Mouse (Mus musculus) inflammation-experienced regulatory T-cells, adult 6 months (primary cell): Measurements from ENCODE around the gene Gm39115. TPM values are rescaled to one million over a fixed set of nuclear protein-coding genes. Genes with fewer than 3 reads are reported as not detected.
"Not testable (repeated sequence)": the region's sequence is repeated elsewhere in the genome, so short reads cannot be mapped to it uniquely, and the experiment has no call there.

Experiments used
- ATAC-seq: one replicate; pipeline ENCODE4 v1.8.0; 2017
- polyA plus RNA-seq, 3 experiments: library from polyadenylated mRNA; unstranded; fragments of 100-300 nt; shearing (Covaris generic); gene quantifications; one replicate each; pipeline ENCODE4 v1.2.1; 2017

Gm39115 gene
- polyA plus RNA-seq: not detected

DNA sequence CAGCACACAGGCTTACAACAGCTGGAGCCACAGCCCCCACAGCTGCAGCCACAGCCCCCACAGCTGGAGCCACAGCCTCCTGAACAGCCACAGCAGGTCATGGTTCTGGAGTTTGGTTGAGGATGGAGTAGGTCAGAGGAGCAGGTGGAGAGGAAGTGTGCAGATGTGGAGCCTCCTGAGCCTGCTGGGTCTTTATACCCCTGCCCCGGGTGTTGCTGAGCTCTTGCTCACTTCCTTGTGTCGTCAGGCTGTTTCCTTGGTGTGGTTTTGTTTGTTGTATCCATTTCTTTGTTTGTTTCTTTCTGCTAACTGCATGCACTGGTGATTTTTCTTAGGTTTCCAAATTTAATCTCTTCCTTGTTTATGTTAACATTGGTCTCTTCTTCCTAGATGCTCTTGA lies at the start of gene Gm39115:
Gm39115 (minus strand) TSS at position 101 of the 400 bp plus-strand sequence.
- not testable (repeated sequence) for ATAC-seq

- ATAC-seq: no peak
These were observed 45.2 kb upstream of the Gm39115 start for GRCm38 (mm10) chr7:142181021-142181420.

DNA sequence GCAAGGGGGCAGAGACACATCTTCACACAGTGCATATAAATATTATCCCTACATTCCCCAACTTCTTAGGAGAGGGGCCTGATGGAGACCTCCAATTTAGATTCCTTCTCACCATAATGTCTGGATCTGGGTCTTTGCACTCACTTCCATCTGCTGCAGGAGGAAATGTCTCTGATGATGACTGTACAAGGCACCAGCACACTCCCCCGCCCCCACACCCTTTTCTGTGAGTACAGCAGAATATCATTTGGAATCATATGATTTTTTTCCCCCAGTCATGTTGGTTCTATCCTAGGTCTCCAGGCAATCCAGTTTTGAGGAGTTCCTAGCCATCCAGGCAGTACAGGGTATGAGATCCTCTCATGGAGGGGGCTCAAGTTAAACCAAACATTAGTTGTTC lies 42.9 kb upstream of the Gm39115 start:
- no peak for ATAC-seq

DNA sequence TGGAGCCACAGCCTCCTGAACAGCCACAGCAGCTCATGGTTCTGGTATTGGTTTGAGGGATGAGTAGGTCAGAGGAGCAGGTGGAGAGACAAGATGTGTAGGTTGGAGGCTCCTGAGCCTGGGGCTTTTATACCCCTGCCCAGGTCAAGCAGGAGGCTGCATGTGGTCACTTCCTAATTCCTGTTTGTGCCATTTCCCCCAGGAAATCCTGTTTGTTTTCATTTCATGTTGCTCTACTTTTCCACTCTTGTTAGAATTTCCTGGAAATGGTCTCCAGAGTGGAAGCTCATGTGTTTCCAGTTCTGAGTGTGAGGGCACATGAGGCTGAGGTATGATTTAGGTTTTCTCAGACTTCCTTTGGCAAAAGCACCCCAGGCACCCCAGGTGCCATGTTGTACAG lies 40.1 kb upstream of the Gm39115 start, which contains the start of gene Krtap5-2:
Krtap5-2 (minus strand) TSS at position 101 of the 400 bp plus-strand sequence.
- ATAC-seq: not testable (repeated sequence)

DNA sequence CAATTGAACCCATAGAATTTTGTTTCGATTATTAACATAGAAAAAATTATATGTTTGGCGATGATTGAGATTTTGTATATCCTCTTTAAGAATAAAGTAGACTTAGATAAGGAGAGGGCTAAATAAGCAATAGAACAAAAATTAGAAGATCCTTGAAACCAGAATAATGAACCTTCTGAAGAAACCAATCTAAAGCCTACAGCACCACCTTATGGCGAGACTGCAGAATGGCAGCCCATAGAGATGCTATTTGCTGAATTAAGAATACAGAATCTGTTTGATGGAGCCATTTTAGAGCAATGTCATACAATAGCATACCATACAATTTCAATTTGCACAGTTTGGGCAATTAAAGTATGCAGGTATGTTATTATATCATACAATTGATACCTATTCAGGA lies 34.0 kb upstream of the Gm39115 start:
- no peak for ATAC-seq

GRCm38 (mm10) chr7:142165639-142166038 lies 29.8 kb upstream of the Gm39115 start, which contains the start of gene Gm4553:
Gm4553 (minus strand) TSS chr7:142165739.
- not testable (repeated sequence) for ATAC-seq

DNA sequence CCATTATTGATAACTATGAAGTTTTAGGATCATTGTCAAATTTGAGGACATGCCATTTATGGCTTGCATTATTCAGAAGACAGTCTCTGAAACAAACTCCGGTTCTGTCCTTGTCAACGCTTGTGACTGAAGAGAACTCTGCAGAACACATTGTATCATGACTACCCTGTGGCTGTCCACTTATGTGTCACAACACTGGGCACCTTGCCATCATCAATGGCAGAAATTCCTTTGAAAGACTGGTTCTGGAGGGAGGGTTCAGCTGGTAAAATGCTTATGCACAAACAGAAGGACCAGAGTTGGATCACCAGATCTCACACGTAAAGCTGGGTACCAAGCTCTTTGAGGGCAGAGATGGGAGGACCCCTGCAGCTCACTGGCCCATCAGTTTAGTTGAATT lies 23.5 kb upstream of the Gm39115 start:
- no peak for ATAC-seq

- not testable (repeated sequence) for ATAC-seq
These were observed 21.2 kb upstream of the Gm39115 start, which contains the start of gene Gm29735 for GRCm38 (mm10) chr7:142157013-142157412. Gm29735 (minus strand) TSS chr7:142157113.

DNA sequence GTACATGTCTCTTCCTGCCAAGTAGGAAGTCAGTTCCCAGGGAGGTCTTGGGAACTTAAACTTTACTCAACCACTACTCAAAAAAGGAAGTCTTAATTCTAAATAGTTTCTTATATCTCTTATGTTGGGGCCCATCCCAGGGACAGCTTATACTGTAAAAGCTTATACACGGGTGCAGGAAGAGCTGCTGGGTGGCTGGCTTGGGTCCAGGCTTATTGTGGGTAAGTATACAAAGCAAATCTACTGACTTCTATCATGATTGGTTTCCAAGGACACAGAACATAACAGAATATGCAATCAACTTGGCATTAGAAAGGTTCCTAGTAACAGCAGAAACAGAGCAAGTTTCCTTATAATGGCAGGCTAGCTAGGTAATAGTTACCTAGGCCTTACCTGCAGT lies 19.5 kb upstream of the Gm39115 start:
- no peak for ATAC-seq

DNA sequence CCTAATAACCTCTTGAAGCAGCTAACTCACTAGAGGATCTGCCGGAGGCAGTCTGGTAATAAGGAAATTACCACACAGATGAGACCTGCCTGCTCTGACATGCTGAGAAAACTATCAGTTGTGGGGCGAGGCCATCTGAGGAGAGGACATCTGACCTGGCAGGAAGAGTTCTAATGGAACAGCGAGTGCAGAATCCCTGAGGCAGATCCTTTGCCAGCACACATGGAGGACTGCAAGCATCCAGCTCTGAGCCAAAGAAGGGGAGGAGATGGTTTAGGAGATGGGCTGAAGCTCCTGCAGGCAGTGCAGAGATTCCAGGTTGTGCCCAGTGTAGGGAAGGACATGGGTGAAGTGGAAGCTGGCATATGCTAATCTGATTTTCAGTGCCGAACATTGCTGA lies 16.4 kb upstream of the Gm39115 start:
- ATAC-seq: no peak

DNA sequence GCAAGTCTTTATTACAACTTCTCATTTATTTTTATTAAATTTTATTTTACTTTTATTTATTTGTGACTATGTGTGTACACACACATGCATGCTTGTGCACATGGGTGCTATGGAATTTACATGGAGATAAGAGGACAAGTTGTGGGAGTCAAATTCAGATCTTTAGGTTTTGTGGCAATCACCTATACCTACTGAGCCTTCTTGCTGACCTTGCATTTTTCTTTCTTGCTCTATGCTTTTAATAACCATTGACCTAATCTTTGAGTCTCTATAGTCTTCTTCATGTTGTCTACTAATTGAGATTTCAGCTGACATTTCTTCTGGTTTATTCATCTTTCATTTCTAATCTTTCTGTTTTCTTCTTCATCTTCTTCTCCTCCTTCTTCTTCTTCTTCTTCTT lies 12.8 kb upstream of the Gm39115 start:
- ATAC-seq: no peak

DNA sequence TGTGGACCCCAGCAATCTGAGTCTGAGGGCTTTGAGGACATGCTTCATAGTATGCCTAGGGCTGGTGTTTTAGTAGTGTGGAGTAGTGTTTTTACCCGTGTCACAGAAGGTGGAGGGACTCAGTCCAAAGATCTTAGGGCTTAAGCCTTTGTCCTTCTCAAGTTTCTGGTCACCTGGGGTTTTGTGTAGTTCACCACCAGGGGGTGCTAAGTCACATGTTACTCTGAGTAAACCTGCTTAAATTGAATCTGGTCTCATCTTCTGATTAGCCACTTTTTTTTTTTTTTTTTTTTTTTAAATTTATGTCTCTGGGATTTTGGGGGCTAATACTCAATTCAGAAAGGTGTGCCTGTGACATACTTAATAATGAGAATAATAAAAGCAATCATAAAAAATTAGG lies 10.2 kb upstream of the Gm39115 start:
- no peak for ATAC-seq

DNA sequence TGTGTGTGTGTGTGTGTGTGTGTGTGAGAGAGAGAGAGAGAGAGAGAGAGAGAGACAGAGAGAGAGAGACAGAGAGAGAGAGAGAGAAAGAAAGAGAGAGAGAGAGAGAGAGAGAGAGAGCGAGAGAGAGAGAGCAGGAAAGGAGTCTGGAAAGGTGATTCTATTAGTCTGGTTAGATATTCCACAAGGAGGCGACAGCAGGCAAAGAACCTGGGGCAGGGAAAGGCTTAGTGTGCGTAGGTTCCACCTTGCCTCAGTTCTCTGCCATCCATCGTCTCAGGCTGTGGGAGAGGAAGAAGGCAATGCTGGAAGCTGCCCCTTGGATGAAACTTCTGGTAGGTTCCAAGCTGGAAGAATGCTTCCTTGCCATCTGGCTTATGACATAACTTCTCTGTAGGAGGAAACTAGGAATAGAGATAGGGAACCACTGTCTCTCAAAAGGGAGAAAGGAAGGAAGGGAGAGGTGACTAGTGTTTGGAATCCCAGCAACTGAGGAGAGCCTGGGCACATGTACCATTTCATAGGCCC lies 9.6 kb upstream of the Gm39115 start:
- ATAC-seq: no peak

GRCm38 (mm10) chr7:142144507-142144906 lies 8.7 kb upstream of the Gm39115 start, which contains the start of gene Gm45337:
Gm45337 (minus strand) TSS chr7:142144607.
- ATAC-seq: no peak

DNA sequence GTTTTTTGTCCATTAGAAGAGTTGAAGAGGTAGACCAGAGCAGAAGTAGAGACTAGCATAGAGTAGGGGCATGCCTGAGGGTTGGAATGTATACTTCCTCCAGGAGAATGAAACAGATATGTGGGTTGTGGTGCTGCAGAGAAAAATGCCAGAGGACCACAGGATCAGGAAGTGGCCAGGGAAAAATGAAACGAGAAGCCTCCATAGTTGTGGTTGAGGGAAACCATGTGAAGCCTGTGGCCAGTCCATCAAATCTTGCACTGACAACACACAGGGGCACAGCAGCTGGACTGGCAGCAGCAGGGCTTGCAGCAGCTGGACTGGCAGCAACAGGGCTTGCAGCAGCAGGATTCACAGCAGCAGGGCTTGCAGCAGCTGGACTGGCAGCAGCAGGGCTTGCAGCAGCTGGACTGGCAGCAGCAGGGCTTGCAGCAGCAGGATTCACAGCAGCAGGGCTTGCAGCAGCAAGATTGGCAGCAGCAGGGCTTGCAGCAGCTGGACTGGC lies 7.7 kb upstream of the Gm39115 start:
- ATAC-seq: not testable (repeated sequence)

DNA sequence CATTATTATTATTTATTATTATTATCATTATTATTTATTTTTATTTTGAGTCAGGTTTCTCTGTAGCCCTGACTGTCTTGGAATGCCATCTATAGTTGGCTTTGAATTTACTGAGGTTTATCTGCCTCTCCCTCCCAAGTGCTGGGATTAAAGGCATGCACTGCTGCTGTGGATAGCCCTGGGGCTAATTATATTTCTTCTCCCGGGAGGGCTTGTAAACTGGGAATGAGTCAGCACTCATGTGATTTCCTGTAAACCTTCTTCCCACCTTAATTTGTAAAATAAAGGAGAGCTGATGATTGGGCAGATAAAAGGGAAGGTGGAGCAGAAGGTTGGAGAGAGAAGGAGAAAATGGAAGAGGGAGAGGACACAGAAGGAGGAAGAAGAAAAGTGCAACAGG lies 4.9 kb upstream of the Gm39115 start:
- no peak for ATAC-seq

GRCm38 (mm10) chr7:142134206-142134995 lies 1.4 kb downstream of the Gm39115 start:
- no peak for ATAC-seq

GRCm38 (mm10) chr7:142128843-142129242 lies 7.0 kb downstream of the Gm39115 start:
- ATAC-seq: no peak

DNA sequence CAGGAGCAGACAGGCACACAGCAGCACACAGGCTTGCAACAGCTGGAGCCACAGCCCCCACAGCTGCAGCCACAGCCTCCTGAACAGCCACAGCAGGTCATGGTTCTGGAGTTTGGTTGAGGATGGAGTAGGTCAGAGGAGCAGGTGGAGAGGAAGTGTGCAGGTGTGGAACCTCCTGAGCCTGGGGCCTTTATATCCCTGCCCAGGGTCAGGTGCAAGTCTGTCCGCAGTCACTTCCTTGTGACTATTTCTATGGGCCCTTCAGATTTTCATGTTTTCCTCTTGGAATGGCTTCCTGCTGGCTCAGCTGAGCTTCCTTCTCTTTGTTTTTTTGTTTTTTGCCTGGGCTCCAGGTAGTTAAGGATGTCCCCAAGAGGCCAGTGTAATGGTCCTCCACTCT lies 15.2 kb downstream of the Gm39115 start, which contains the start of gene Gm45618:
Gm45618 (minus strand) TSS at position 101 of the 400 bp plus-strand sequence.
- ATAC-seq: not testable (repeated sequence)

- ATAC-seq: no peak
These were observed 16.2 kb downstream of the Gm39115 start for GRCm38 (mm10) chr7:142119632-142120031.

DNA sequence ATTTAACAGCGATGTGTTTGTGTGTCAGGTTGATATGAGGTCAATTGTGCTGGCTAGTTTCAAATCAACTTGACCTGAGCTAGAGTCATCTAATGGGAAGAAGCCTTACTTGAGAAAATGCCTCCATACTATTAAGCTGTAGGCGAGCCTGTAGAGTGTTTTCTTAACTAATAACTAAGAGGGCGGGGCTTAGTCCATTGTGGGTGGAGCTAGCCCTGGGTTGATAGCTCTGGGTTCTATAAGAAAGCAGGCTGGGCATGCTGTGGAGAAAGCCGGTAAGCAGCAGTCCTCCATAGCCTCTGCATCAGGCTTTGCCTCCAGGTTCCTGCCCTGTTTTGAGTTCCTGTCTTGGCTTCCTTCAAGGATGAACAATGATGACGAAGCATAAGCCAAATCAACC lies 31.1 kb downstream of the Gm39115 start:
- no peak for ATAC-seq

- ATAC-seq: peak; percentile 56
These were observed 38.1 kb downstream of the Gm39115 start for GRCm38 (mm10) chr7:142097776-142098175.

GRCm38 (mm10) chr7:142096701-142097100 lies 39.1 kb downstream of the Gm39115 start:
- no peak for ATAC-seq
